Mouse (Mus musculus) olfactory bulb, adult 2 months (tissue): Measurements from ENCODE around the gene Hoxa6.

Experiments used
- CTCF ChIP-seq: fragments of 200-500 bp; IDR thresholded peaks from 2 replicates; pipeline ENCODE4 v1.5.1; 2012; ENCODE audit warnings: low read depth, mild to moderate bottlenecking, low read length, moderate library complexity; ENCODE audit not compliant: insufficient read depth
- POLR2A ChIP-seq: fragments of 200-500 bp; IDR thresholded peaks from 2 replicates; pipeline ENCODE4 v1.6.1; 2012; ENCODE audit warnings: mild to moderate bottlenecking, low read depth, low read length, moderate library complexity; ENCODE audit not compliant: insufficient read depth

DNA sequence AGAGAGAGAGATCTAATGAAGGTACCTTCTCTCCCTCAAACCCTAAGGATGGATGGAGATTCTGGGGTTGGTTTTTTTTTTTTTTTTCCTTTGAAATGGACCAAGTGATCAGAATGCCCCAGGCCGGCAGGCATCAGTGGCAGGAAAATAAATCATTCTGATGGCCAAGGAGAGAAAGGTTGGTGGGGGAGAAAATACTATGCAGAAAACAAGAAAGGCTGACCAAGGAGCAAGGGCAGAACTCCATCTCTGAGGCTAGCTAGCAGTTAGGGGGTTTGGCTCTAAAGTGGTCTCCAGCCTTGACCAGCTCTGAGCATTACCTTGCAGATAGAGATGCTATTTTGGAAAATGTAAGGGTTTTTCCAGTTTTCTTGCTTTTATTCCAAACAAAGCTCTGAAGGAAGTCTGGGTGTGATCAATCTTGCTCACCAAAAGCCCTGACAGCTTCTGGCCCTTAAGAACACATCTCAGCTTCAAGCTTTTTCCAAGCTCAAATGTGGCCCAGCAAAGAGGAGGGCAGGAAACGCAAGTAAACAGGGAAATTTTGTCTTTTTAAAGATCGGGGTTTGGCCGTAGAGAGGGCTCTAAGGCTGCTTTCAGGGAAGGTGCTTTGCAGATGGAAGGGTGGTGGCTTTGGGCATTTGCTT lies 42.0 kb downstream of the Hoxa6 start:
- TF ChIP-seq CTCF = no peak
- no peak for TF ChIP-seq POLR2A
